ENCODE assay signal across 10 mouse cellular contexts in genomic region chr3:102678516-102678915, GRCm38 (mm10). TPM values are rescaled to one million over a fixed set of nuclear protein-coding genes. Genes with fewer than 3 reads are reported as not detected.
A peak's percentile ranks its signal among the peaks of the same experiment; 100 is the strongest.
DNase-seq lines count a peak whose midpoint lies in the region; ATAC-seq and TF ChIP-seq lines count a peak whose summit lies in the region.
"Had no signal": no experiment of that assay in that cellular context is flagged by ENCODE, and none has a peak within 500 bp of the region (broad histone marks: within the 10 kb centered on the region; RNA-seq: fewer than 3 reads in every experiment).

No protein-coding gene starts in this region.

- TF ChIP-seq CTCF in lung, adult 2 months (IDR thresholded peaks at IDR 0.05; ENCODE audit: insufficient read depth, low read length): no peak
- no peak for TF ChIP-seq CTCF in thymus, adult 2 months (IDR thresholded peaks at IDR 0.05; ENCODE audit: borderline replicate concordance, control insufficient read depth, extremely low read depth, insufficient read depth, low read length, poor library complexity)

- DNase-seq in lung, postnatal 25 days (ENCODE audit: low spot score): peak; percentile 29
- no peak for DNase-seq in lung, adult 2 months
- peak; percentile 70 for DNase-seq in skeletal muscle tissue, adult 2 months (ENCODE audit: low read depth, low spot score)
- no peak for DNase-seq in thymus, adult 2 months
- DNase-seq: retina, postnatal 1 day had no signal

- no peaks in the 10 kb centered on the region for H3K27me3 ChIP-seq in heart, embryonic 16.5 days (ENCODE audit: control insufficient read depth, insufficient read depth, low read length)
- H3K27me3 ChIP-seq in kidney, embryonic 15.5 days: no peaks in the 10 kb centered on the region
- no peaks in the 10 kb centered on the region for H3K27me3 ChIP-seq in thymus, adult 2 months (ENCODE audit: control insufficient read depth, insufficient read depth, low read length)
- H3K27me3 ChIP-seq in midbrain, embryonic 16.5 days (ENCODE audit: control insufficient read depth, insufficient read depth, low read depth, low read length): no peaks in the 10 kb centered on the region

- peaks cover 5% of the 10 kb centered on the region for H3K4me1 ChIP-seq in lung, adult 2 months (ENCODE audit: control insufficient read depth, insufficient read depth, low read length)
- no peaks in the 10 kb centered on the region for H3K4me1 ChIP-seq in heart, embryonic 16.5 days (ENCODE audit: control insufficient read depth, insufficient read depth, low read length)
- 0 out of 2 replicates have a peak, but pooled peaks cover 3% of the 10 kb centered on the region for H3K4me1 ChIP-seq in kidney, embryonic 15.5 days
- no peaks in the 10 kb centered on the region for H3K4me1 ChIP-seq in thymus, adult 2 months (replicated peaks; ENCODE audit: control insufficient read depth, insufficient read depth, low read length)
- no peaks in the 10 kb centered on the region for H3K4me1 ChIP-seq in midbrain, embryonic 16.5 days (ENCODE audit: control insufficient read depth, insufficient read depth, low read length)

- no peaks in the 10 kb centered on the region for H3K9me3 ChIP-seq in heart, embryonic 16.5 days (replicated peaks; ENCODE audit: control insufficient read depth, low read length)
- H3K9me3 ChIP-seq in kidney, embryonic 15.5 days (replicated peaks): no peaks in the 10 kb centered on the region
- no peaks in the 10 kb centered on the region for H3K9me3 ChIP-seq in midbrain, embryonic 16.5 days (replicated peaks; ENCODE audit: control insufficient read depth, low read length, poor library complexity, severe bottlenecking)

- H3K27ac ChIP-seq in heart, embryonic 16.5 days (ENCODE audit: low read length): no peak overlapping the region
- no peak overlapping the region for H3K27ac ChIP-seq in kidney, embryonic 15.5 days
- no peak overlapping the region for H3K27ac ChIP-seq in thymus, adult 2 months (ENCODE audit: control insufficient read depth, insufficient read depth, low read length)
- H3K27ac ChIP-seq in midbrain, embryonic 16.5 days (ENCODE audit: low read length): no peak overlapping the region

- H3K36me3 ChIP-seq in heart, embryonic 16.5 days (ENCODE audit: control insufficient read depth, insufficient read depth): no peaks in the 10 kb centered on the region
- H3K36me3 ChIP-seq in kidney, embryonic 15.5 days: no peaks in the 10 kb centered on the region
- H3K36me3 ChIP-seq in thymus, adult 2 months (ENCODE audit: control insufficient read depth, insufficient read depth, low read length): no peaks in the 10 kb centered on the region
- no peaks in the 10 kb centered on the region for H3K36me3 ChIP-seq in midbrain, embryonic 16.5 days (ENCODE audit: control insufficient read depth, insufficient read depth, low read length)

- H3K9ac ChIP-seq in heart, embryonic 16.5 days (ENCODE audit: low read length): no peak overlapping the region
- no peak overlapping the region for H3K9ac ChIP-seq in kidney, embryonic 15.5 days
- H3K9ac ChIP-seq in midbrain, embryonic 16.5 days (ENCODE audit: low read depth, low read length): no peak overlapping the region

- H3K4me2 ChIP-seq in heart, embryonic 16.5 days (ENCODE audit: low read depth, low read length): no peak overlapping the region
- no peak overlapping the region for H3K4me2 ChIP-seq in kidney, embryonic 15.5 days
- no peak overlapping the region for H3K4me2 ChIP-seq in midbrain, embryonic 16.5 days (ENCODE audit: low read length)

- ATAC-seq in heart, embryonic 16.5 days (replicated peaks; ENCODE audit: extremely low read depth, insufficient read depth, low FRiP score): 0 out of 2 replicates have a peak, but pooled peaks have one; percentile 52
- ATAC-seq in kidney, embryonic 15.5 days (replicated peaks; ENCODE audit: low FRiP score): peak; percentile 75
- ATAC-seq in midbrain, embryonic 16.5 days: no peak
- ATAC-seq: activated CD4-positive, CD25-positive, alpha-beta regulatory T cell, adult 4 months; intestine, embryonic 16.5 days had no signal

- WGBS in lung, adult 2 months: 40% methylated on average over 1 of the region's 1 CpGs
- WGBS in heart, embryonic 16.5 days: 70% methylated on average over 1 of the region's 1 CpGs
- 60% methylated on average over 1 of the region's 1 CpGs for whole genome bisulfite sequencing in kidney, embryonic 15.5 days
- 97% methylated on average over 1 of the region's 1 CpGs for WGBS in thymus, adult 2 months
- 94% methylated on average over 1 of the region's 1 CpGs for WGBS in midbrain, embryonic 16.5 days

- no peak for TF ChIP-seq POLR2A in lung, adult 2 months (IDR thresholded peaks at IDR 0.05; ENCODE audit: borderline replicate concordance, extremely low read depth, low read depth, low read length)
- TF ChIP-seq POLR2A in thymus, adult 2 months (IDR thresholded peaks at IDR 0.05; ENCODE audit: control insufficient read depth, extremely low read depth, insufficient read depth, low read length, poor library complexity): no peak

- no peak overlapping the region for H3K4me3 ChIP-seq in lung, adult 2 months (replicated peaks; ENCODE audit: extremely low read depth, low read depth, low read length)
- no peak overlapping the region for H3K4me3 ChIP-seq in heart, embryonic 16.5 days (ENCODE audit: low read length)
- no peak overlapping the region for H3K4me3 ChIP-seq in kidney, embryonic 15.5 days (replicated peaks)
- H3K4me3 ChIP-seq in thymus, adult 2 months (ENCODE audit: control insufficient read depth, insufficient read depth, low read length): no peak overlapping the region
- no peak overlapping the region for H3K4me3 ChIP-seq in midbrain, embryonic 16.5 days (ENCODE audit: low read depth, low read length)

RNA-seq across cellular contexts. Expression of gene Tspan2, which starts 55.8 kb away (rescaled TPM):
- polyA plus RNA-seq in lung, adult 2 months (2012; rRNA removed): 20.0 and 34.7 TPM in 2 replicates
- 27.8 and 27.9 TPM in 2 replicates for polyA plus RNA-seq in heart, embryonic 16.5 days (2015; fragmentation: Nextera tagmentation; extraction: Ambion mirVana)
- 7.4 and 9.1 TPM in 2 replicates for polyA plus RNA-seq in kidney, embryonic 15.5 days (2015; fragmentation: Nextera tagmentation; extraction: Ambion mirVana)
- polyA plus RNA-seq in thymus, adult 2 months (2012; rRNA removed): 6.1 and 7.5 TPM in 2 replicates
- 11.6 and 11.8 TPM in 2 replicates for polyA plus RNA-seq in midbrain, embryonic 16.5 days (2015; fragmentation: Nextera tagmentation; extraction: Ambion mirVana)

Comparison
In these comparisons a context has a peak if more than half of its experiments do, and no peak if none do; other contexts are left out.
1. DNase-seq: peak in lung, postnatal 25 days (single experiment) and skeletal muscle tissue, adult 2 months (single experiment); none in lung, adult 2 months (single experiment) and thymus, adult 2 months (single experiment).